17 mouse cellular contexts compared by ENCODE assay signal in the genomic region with DNA sequence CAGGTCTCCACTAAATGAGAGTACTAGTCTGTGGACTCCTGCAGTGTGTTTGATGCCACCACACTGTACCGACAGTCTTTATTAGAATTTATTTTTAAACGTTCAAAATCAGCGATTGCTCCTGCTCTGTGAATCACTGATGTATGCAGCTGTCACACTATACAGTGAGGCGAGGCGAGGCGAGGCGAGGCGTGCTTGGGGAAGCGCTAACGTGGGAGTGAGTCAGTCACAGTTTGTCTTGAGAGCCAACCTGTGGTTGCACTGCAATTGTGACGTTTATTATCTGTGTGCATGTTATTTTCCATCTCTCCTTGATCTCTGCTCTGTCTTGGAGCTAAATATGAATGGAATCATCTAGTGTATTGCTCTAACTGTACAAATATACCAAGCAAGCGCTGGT.
A peak's percentile ranks its signal among the peaks of the same experiment; 100 is the strongest.
DNase-seq lines count a peak whose midpoint lies in the region; ATAC-seq lines count a peak whose summit lies in the region.
"Had no signal": no experiment of that assay in that cellular context is flagged by ENCODE, and none has a peak within 500 bp of the region (broad histone marks: within the 10 kb centered on the region; RNA-seq: fewer than 3 reads in every experiment).

No protein-coding gene starts in this region.

- no peak overlapping the region for H3K4me3 ChIP-seq in midbrain, embryonic 15.5 days
- H3K4me3 ChIP-seq in midbrain, embryonic 13.5 days (replicated peaks) = no peak overlapping the region
- H3K4me3 ChIP-seq: embryonic facial prominence, embryonic 13.5 days; limb, embryonic 12.5 days; liver, embryonic 13.5 days; stomach, embryonic 15.5 days had no signal

- no peaks in the 10 kb centered on the region for H3K36me3 ChIP-seq in midbrain, embryonic 15.5 days (replicated peaks)
- peaks cover 16% of the 10 kb centered on the region; the same call in 1 of the 2 replicates for H3K36me3 ChIP-seq in midbrain, embryonic 13.5 days
- H3K36me3 ChIP-seq: liver, embryonic 13.5 days had no signal

- peak; percentile 98 for ATAC-seq in frontal cortex, adult (ENCODE audit: low TSS enrichment)
- 0 out of 2 replicates have a peak, but pooled peaks have one; percentile 27 for ATAC-seq in midbrain, embryonic 15.5 days (replicated peaks)
- ATAC-seq in midbrain, embryonic 13.5 days = no peak

- no peaks in the 10 kb centered on the region for H3K27me3 ChIP-seq in midbrain, embryonic 15.5 days (replicated peaks)
- no peaks in the 10 kb centered on the region for H3K27me3 ChIP-seq in midbrain, embryonic 13.5 days
- H3K27me3 ChIP-seq: embryonic facial prominence, embryonic 13.5 days; limb, embryonic 12.5 days; liver, embryonic 13.5 days; stomach, embryonic 15.5 days had no signal

- H3K27ac ChIP-seq in midbrain, embryonic 15.5 days = no peak overlapping the region
- no peak overlapping the region for H3K27ac ChIP-seq in midbrain, embryonic 13.5 days
- H3K27ac ChIP-seq: embryonic facial prominence, embryonic 13.5 days; limb, embryonic 12.5 days; liver, embryonic 13.5 days; stomach, embryonic 15.5 days had no signal

- H3K4me2 ChIP-seq in midbrain, embryonic 15.5 days = no peak overlapping the region
- H3K4me2 ChIP-seq in midbrain, embryonic 13.5 days (replicated peaks) = no peak overlapping the region
- H3K4me2 ChIP-seq: embryonic facial prominence, embryonic 13.5 days; limb, embryonic 12.5 days; liver, embryonic 13.5 days; stomach, embryonic 15.5 days had no signal

- DNase-seq in frontal cortex, postnatal 25 days (ENCODE audit: low spot score in 2 of 2) = no peak
- peak; percentile 44 to 47 for DNase-seq in left cerebral cortex, adult 9 months (ENCODE audit: low spot score in 2 of 2)
- peak; percentile 25 for DNase-seq in right cerebral cortex, postnatal 14 days
- DNase-seq in cerebellum, adult 11-12 months = no peak
- DNase-seq in thymus, postnatal 4 days = no peak
- DNase-seq: adrenal gland, adult 8-10 months; cerebellum, adult 8-10 months; heart, adult 18-20 months; kidney, adult 8-10 months; kidney, postnatal 36 days; liver, embryonic 13.5 days had no signal

- H3K9me3 ChIP-seq in midbrain, embryonic 15.5 days = 0 out of 2 replicates have a peak, but pooled peaks cover 2% of the 10 kb centered on the region
- no peaks in the 10 kb centered on the region for H3K9me3 ChIP-seq in midbrain, embryonic 13.5 days
- H3K9me3 ChIP-seq: embryonic facial prominence, embryonic 13.5 days; limb, embryonic 12.5 days; liver, embryonic 13.5 days; stomach, embryonic 15.5 days had no signal

- no peak overlapping the region for H3K9ac ChIP-seq in midbrain, embryonic 15.5 days
- no peak overlapping the region for H3K9ac ChIP-seq in midbrain, embryonic 13.5 days (replicated peaks)
- H3K9ac ChIP-seq: embryonic facial prominence, embryonic 13.5 days; limb, embryonic 12.5 days; liver, embryonic 13.5 days; stomach, embryonic 15.5 days had no signal

- no peaks in the 10 kb centered on the region for H3K4me1 ChIP-seq in midbrain, embryonic 15.5 days
- H3K4me1 ChIP-seq in midbrain, embryonic 13.5 days (replicated peaks) = 0 out of 2 replicates have a peak, but pooled peaks cover 3% of the 10 kb centered on the region
- H3K4me1 ChIP-seq: embryonic facial prominence, embryonic 13.5 days; liver, embryonic 13.5 days; stomach, embryonic 15.5 days had no signal

- 84% methylated on average over 12 of the region's 12 CpGs for WGBS in midbrain, embryonic 15.5 days
- WGBS in midbrain, embryonic 13.5 days = 89% methylated on average over 12 of the region's 12 CpGs

Comparison
In these comparisons a context has a peak if more than half of its experiments do, and no peak if none do; other contexts are left out.
1. DNase-seq: peak in left cerebral cortex, adult 9 months (2 of 2) and right cerebral cortex, postnatal 14 days (single experiment); none in frontal cortex, postnatal 25 days (0 of 2), cerebellum, adult 11-12 months (single experiment) and thymus, postnatal 4 days (single experiment).